Mouse (Mus musculus) large intestine, adult 2 months (tissue): ENCODE data around the gene Olfml2b. TPM values are rescaled to one million over a fixed set of nuclear protein-coding genes. Genes with fewer than 3 reads are reported as not detected.

Experiments used
- DNase-seq: peaks from one replicate; pipeline ENCODE4 v3.0.0-alpha.2; 2012; ENCODE audit warnings: low read depth, low spot score
- WGBS: fragments of 180-500 bp; shearing (Covaris S2); methylation state at CpG from one replicate; pipeline ENCODE4 v1.1.7; 2018; 5-methylcytosine and 5-hydroxymethylcytosine counted together
- polyA plus RNA-seq: library from polyadenylated mRNA; depleted of rRNA; stranded (reverse); fragments of >200 nt; gene quantifications from 2 replicates; pipeline ENCODE4 v1.2.3, GENCODE M21; 2012; rRNA removed

Gene Olfml2b
- polyA plus RNA-seq, 1 experiment, result 4.5 TPM

- WGBS, result 83% methylated on average over 3 of the region's 3 CpGs
- no peak for DNase-seq
Measured at GRCm38 (mm10) chr1:170717241-170717828, 73.0 kb downstream of the Olfml2b start.

GRCm38 (mm10) chr1:170718133-170718810 lies 73.9 kb downstream of the Olfml2b start:
- DNase-seq, result no peak
- 80% methylated on average over 8 of the region's 8 CpGs for WGBS

GRCm38 (mm10) chr1:170721560-170721959 lies 77.2 kb downstream of the Olfml2b start:
- no peak for DNase-seq

GRCm38 (mm10) chr1:170728524-170728923 lies 84.2 kb downstream of the Olfml2b start:
- 77% methylated on average over 6 of the region's 6 CpGs for WGBS
- DNase-seq, result no peak

More at GRCm38 (mm10) chr1:170721560-170721959, 77.2 kb downstream of the Olfml2b start:
- WGBS, result 87% methylated on average over 5 of the region's 5 CpGs

GRCm38 (mm10) chr1:170729267-170729962 lies 85.1 kb downstream of the Olfml2b start:
- WGBS, result 77% methylated on average over 8 of the region's 8 CpGs
- DNase-seq, result no peak

- DNase-seq, result no peak
- 63% methylated on average over 11 of the region's 11 CpGs for WGBS
Measured at GRCm38 (mm10) chr1:170731865-170732595, 87.7 kb downstream of the Olfml2b start.

Other genes starting within 250 kb of the Olfml2b start
- gene Nos1ap, start 54.7 kb upstream of the Olfml2b start, polyA plus RNA-seq, result 9.4 and 24.6 TPM in 2 replicates
- gene Atf6, start 223.2 kb downstream of the Olfml2b start, polyA plus RNA-seq, result 9.6 and 14.3 TPM in 2 replicates
- gene Gm26620, start 240.5 kb downstream of the Olfml2b start, polyA plus RNA-seq, result 1.1 and 1.2 TPM in 2 replicates
- 14.3 and 18.2 TPM in 2 replicates for gene Dusp12, start 241.0 kb downstream of the Olfml2b start, polyA plus RNA-seq